Mouse (Mus musculus) cerebral cortex, adult 2 months (tissue): ENCODE data around the gene Tacr1.

Experiments
- WGBS: fragments of 180-500 bp; shearing (Covaris S2); methylation state at CpG from one replicate; pipeline ENCODE4 v1.1.7; 2018; 5-methylcytosine and 5-hydroxymethylcytosine counted together

Gene Tacr1

GRCm38 (mm10) chr6:82525107-82525867, 123.2 kb downstream of the Tacr1 start:
- 23% methylated on average over 3 of the region's 3 CpGs for WGBS

GRCm38 (mm10) chr6:82528631-82529030, 126.5 kb downstream of the Tacr1 start:
- WGBS = 71% methylated on average over 2 of the region's 2 CpGs

GRCm38 (mm10) chr6:82536641-82537040, 134.5 kb downstream of the Tacr1 start:
- 44% methylated on average over 8 of the region's 8 CpGs for WGBS

- WGBS = 43% methylated on average over 3 of the region's 3 CpGs
These were observed 147.1 kb downstream of the Tacr1 start for GRCm38 (mm10) chr6:82549270-82549669.

- WGBS = 75% methylated on average over 5 of the region's 5 CpGs
These were observed 173.3 kb downstream of the Tacr1 start for GRCm38 (mm10) chr6:82575445-82575844.

- 55% methylated on average over 6 of the region's 6 CpGs for WGBS
These were observed 183.3 kb downstream of the Tacr1 start for GRCm38 (mm10) chr6:82585396-82585795.

GRCm38 (mm10) chr6:82589387-82589786, 187.3 kb downstream of the Tacr1 start:
- 89% methylated on average over 7 of the region's 7 CpGs for WGBS

- WGBS = 59% methylated on average over 8 of the region's 8 CpGs
These were observed 193.4 kb downstream of the Tacr1 start for GRCm38 (mm10) chr6:82595461-82596090.

GRCm38 (mm10) chr6:82603228-82603627, 201.1 kb downstream of the Tacr1 start:
- 67% methylated on average over 9 of the region's 9 CpGs for WGBS

- 45% methylated on average over 2 of the region's 2 CpGs for WGBS
These were observed 201.5 kb downstream of the Tacr1 start for GRCm38 (mm10) chr6:82603665-82604064.

GRCm38 (mm10) chr6:82604791-82605190, 202.7 kb downstream of the Tacr1 start:
- WGBS = 43% methylated on average over 8 of the region's 8 CpGs

GRCm38 (mm10) chr6:82608756-82609155, 206.6 kb downstream of the Tacr1 start:
- WGBS = 77% methylated on average over 4 of the region's 4 CpGs

GRCm38 (mm10) chr6:82609339-82609926, 207.3 kb downstream of the Tacr1 start:
- 50% methylated on average over 7 of the region's 7 CpGs for WGBS
